ENCODE assay signal across 8 mouse cellular contexts in the genomic region with DNA sequence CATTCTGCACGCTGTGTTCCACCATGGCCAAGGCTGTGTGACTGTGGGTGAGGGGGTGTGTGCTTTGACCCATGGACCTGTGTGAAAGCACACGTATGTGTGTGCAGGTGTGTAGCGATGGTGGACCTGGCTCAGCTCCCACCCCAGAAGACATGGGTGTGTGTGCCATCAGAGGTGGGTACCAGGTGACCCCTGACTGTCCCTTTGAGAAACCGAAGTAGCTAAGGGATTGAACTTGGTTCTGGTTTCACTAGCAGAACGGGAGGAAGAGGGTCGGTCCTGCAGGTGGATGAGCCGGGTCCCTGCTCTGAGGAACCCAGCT. TPM values are rescaled to one million over a fixed set of nuclear protein-coding genes. Genes with fewer than 3 reads are reported as not detected.
DNase-seq lines count a peak whose midpoint lies in the region; ATAC-seq lines count a peak whose summit lies in the region.
"Had no signal": no experiment of that assay in that cellular context is flagged by ENCODE, and none has a peak within 500 bp of the region (broad histone marks: within the 10 kb centered on the region; RNA-seq: fewer than 3 reads in every experiment).

No protein-coding gene starts in this region.

- no peak for DNase-seq in lung, postnatal 36 days
- no peak for DNase-seq in adrenal gland, adult (ENCODE audit: inconsistent age in 2 of 2, low spot score in 1 of 2)
- DNase-seq in cerebellum, adult 9-10 months: no peak
- DNase-seq: lung, adult 18-20 months had no signal

- peak overlapping the region; percentile 91 for H3K9ac ChIP-seq in lung, embryonic 16.5 days (ENCODE audit: low read length)
- peak overlapping the region; percentile 96 for H3K9ac ChIP-seq in forebrain, embryonic 13.5 days
- H3K9ac ChIP-seq in limb, embryonic 13.5 days: peak overlapping the region; percentile 97
- H3K9ac ChIP-seq in stomach, embryonic 14.5 days (replicated peaks; ENCODE audit: low read depth, low read length): peak overlapping the region; percentile 87

- WGBS in lung, embryonic 16.5 days: 39% methylated on average over 7 of the region's 7 CpGs
- WGBS in forebrain, embryonic 13.5 days: 51% methylated on average over 7 of the region's 7 CpGs
- WGBS in limb, embryonic 13.5 days: 38% methylated on average over 7 of the region's 7 CpGs
- WGBS in stomach, embryonic 14.5 days: 47% methylated on average over 7 of the region's 7 CpGs

- no peak for ATAC-seq in lung, embryonic 16.5 days (ENCODE audit: low read depth)
- ATAC-seq in forebrain, embryonic 13.5 days: peak; percentile 55; the same call in 1 of the 2 replicates
- ATAC-seq in limb, embryonic 13.5 days (ENCODE audit: low FRiP score, low read depth): no peak
- ATAC-seq in stomach, embryonic 14.5 days (ENCODE audit: insufficient number of reproducible peaks, insufficient read depth, low FRiP score, low read depth): no peak

- peaks cover 22% of the 10 kb centered on the region for H3K4me1 ChIP-seq in lung, embryonic 16.5 days (replicated peaks; ENCODE audit: control insufficient read depth, insufficient read depth, low read length)
- peaks cover 48% of the 10 kb centered on the region for H3K4me1 ChIP-seq in forebrain, embryonic 13.5 days
- H3K4me1 ChIP-seq in limb, embryonic 13.5 days: peaks cover 51% of the 10 kb centered on the region
- peaks cover 22% of the 10 kb centered on the region for H3K4me1 ChIP-seq in stomach, embryonic 14.5 days (ENCODE audit: control insufficient read depth, insufficient read depth, low read length)

- peak overlapping the region; percentile 99 for H3K4me2 ChIP-seq in lung, embryonic 16.5 days (ENCODE audit: low read depth, low read length)
- peak overlapping the region; percentile 92 for H3K4me2 ChIP-seq in forebrain, embryonic 13.5 days
- peak overlapping the region; percentile 96 for H3K4me2 ChIP-seq in limb, embryonic 13.5 days (replicated peaks)
- peak overlapping the region; percentile 97 for H3K4me2 ChIP-seq in stomach, embryonic 14.5 days (replicated peaks; ENCODE audit: low read depth, low read length)

- H3K9me3 ChIP-seq in lung, embryonic 16.5 days (ENCODE audit: control insufficient read depth, low read length): no peaks in the 10 kb centered on the region
- no peaks in the 10 kb centered on the region for H3K9me3 ChIP-seq in forebrain, embryonic 13.5 days (replicated peaks)
- H3K9me3 ChIP-seq in limb, embryonic 13.5 days: no peaks in the 10 kb centered on the region
- H3K9me3 ChIP-seq in stomach, embryonic 14.5 days (ENCODE audit: control insufficient read depth, low read depth, low read length): no peaks in the 10 kb centered on the region

- no peak overlapping the region for H3K27ac ChIP-seq in lung, embryonic 16.5 days (ENCODE audit: low read length)
- H3K27ac ChIP-seq in forebrain, embryonic 13.5 days: peak overlapping the region; percentile 81; the same call in 1 of the 2 replicates
- no peak overlapping the region for H3K27ac ChIP-seq in limb, embryonic 13.5 days
- H3K27ac ChIP-seq in stomach, embryonic 14.5 days (ENCODE audit: low read length): no peak overlapping the region

- no peaks in the 10 kb centered on the region; the same call in 1 of the 2 replicates for H3K27me3 ChIP-seq in lung, embryonic 16.5 days (ENCODE audit: control insufficient read depth, insufficient read depth, low read depth, low read length)
- peaks cover 29% of the 10 kb centered on the region for H3K27me3 ChIP-seq in forebrain, embryonic 13.5 days
- H3K27me3 ChIP-seq in limb, embryonic 13.5 days: no peaks in the 10 kb centered on the region
- H3K27me3 ChIP-seq in stomach, embryonic 14.5 days (ENCODE audit: control insufficient read depth, insufficient read depth, low read length): no peaks in the 10 kb centered on the region

- H3K4me3 ChIP-seq in lung, embryonic 16.5 days (ENCODE audit: low read length): peak overlapping the region; percentile 80
- H3K4me3 ChIP-seq in forebrain, embryonic 13.5 days: peak overlapping the region; percentile 87
- peak overlapping the region; percentile 91 for H3K4me3 ChIP-seq in limb, embryonic 13.5 days
- peak overlapping the region; percentile 81 for H3K4me3 ChIP-seq in stomach, embryonic 14.5 days (ENCODE audit: low read depth, low read length)

- no peaks in the 10 kb centered on the region for H3K36me3 ChIP-seq in lung, embryonic 16.5 days (ENCODE audit: control insufficient read depth, insufficient read depth, low read length)
- no peaks in the 10 kb centered on the region for H3K36me3 ChIP-seq in forebrain, embryonic 13.5 days (ENCODE audit: poor library complexity, severe bottlenecking)
- H3K36me3 ChIP-seq in limb, embryonic 13.5 days: no peaks in the 10 kb centered on the region
- no peaks in the 10 kb centered on the region for H3K36me3 ChIP-seq in stomach, embryonic 14.5 days (ENCODE audit: control insufficient read depth, insufficient read depth, low read length)

RNA-seq across cellular contexts. Expression of gene Sdc3, which starts 0.8 kb away (rescaled TPM):
- polyA plus RNA-seq in lung, embryonic 16.5 days (2015; fragmentation: Nextera tagmentation; extraction: Ambion mirVana): 16.9 and 20.1 TPM in 2 replicates
- 36.1 and 41.9 TPM in 2 replicates for polyA plus RNA-seq in forebrain, embryonic 13.5 days (2015; fragmentation: Nextera tagmentation; extraction: Ambion mirVana)
- 38.6 and 42.6 TPM in 2 replicates for polyA plus RNA-seq in limb, embryonic 13.5 days (2015; fragmentation: Nextera tagmentation; extraction: Ambion mirVana)
- polyA plus RNA-seq in stomach, embryonic 14.5 days (2014; fragmentation: Nextera tagmentation; extraction: Ambion mirVana): 20.9 and 21.0 TPM in 2 replicates
